Mouse (Mus musculus): ENCODE measurements around the gene Dzip3.

- no peak for TF ChIP-seq CTCF (IDR thresholded peaks at IDR 0.05; ENCODE audit: insufficient read depth, low read length)
- no peak for TF ChIP-seq POLR2A (IDR thresholded peaks at IDR 0.05; ENCODE audit: borderline replicate concordance, extremely low read depth, low read depth, low read length)
Measured at GRCm38 (mm10) chr16:48923724-48924123, 70.2 kb downstream of the Dzip3 start.
